Mouse (Mus musculus) embryonic fibroblast, embryonic 13.5 days (primary cell): ENCODE measurements at regions not wholly inside any gene's neighbourhood (a gene's known extent, or its start where the extent isn't known, plus 50 kb on each side); places are given as distances from the start of the nearest gene placed in this dataset.

Source experiments
- CTCF ChIP-seq: IDR thresholded peaks from 2 replicates; pipeline ENCODE4 v1.5.1; 2011; ENCODE audit warnings: mild to moderate bottlenecking, control low read depth, low read length, moderate library complexity, borderline replicate concordance; ENCODE audit not compliant: insufficient read depth
- POLR2A ChIP-seq: IDR thresholded peaks from 2 replicates; pipeline ENCODE4 v1.6.1; 2011; ENCODE audit warnings: low read depth, mild to moderate bottlenecking, control low read depth, low read length, moderate library complexity

DNA sequence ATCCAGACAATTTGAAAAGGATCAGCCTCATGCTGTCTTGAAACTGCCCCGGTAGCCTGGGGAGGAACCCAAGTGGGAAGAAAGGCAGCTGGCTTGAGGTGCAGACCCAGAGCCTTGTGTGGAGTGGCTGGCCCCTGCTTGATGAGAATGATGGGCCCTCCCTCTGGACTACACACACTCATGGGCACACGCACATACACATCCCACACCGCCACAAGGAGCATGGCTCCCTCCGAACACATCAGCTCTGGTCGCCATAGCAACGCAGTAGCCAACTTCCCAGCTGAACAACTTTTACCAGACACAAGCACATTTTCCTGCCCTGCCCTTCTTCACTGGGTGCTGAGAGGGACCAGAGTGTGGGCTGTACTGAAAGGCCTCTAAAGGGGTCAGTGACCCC lies 101.2 kb downstream of the Rpl14 start:
- TF ChIP-seq CTCF (no peak), POLR2A (no peak)
